Mouse (Mus musculus): ENCODE measurements around the gene Chst11. TPM values are rescaled to one million over a fixed set of nuclear protein-coding genes. Genes with fewer than 3 reads are reported as not detected.

Chst11 gene
- polyA plus RNA-seq, 1 experiment from 2014 or later = 2.5 TPM

DNA sequence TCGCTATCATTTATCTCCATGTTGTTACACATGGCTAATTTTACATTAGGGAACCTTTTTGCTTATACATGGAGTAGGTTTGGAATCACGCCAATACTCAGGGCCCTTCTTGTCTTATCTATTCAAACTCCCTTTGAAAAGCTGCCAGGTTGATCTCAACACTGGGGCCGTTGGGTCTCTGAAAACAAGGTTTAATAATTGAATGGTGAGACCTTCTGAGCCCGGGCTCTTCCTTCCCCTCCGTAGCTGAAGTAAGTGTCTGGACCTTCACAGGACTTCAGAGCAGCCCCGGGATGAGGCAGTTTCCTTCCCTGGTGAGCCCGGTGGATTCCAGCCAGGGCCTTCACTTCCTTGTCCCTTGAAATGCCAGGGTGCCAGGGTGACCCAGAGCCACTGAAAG is 5.6 kb downstream of the Chst11 start:
- H3K27ac ChIP-seq = no peak overlapping the region

DNA sequence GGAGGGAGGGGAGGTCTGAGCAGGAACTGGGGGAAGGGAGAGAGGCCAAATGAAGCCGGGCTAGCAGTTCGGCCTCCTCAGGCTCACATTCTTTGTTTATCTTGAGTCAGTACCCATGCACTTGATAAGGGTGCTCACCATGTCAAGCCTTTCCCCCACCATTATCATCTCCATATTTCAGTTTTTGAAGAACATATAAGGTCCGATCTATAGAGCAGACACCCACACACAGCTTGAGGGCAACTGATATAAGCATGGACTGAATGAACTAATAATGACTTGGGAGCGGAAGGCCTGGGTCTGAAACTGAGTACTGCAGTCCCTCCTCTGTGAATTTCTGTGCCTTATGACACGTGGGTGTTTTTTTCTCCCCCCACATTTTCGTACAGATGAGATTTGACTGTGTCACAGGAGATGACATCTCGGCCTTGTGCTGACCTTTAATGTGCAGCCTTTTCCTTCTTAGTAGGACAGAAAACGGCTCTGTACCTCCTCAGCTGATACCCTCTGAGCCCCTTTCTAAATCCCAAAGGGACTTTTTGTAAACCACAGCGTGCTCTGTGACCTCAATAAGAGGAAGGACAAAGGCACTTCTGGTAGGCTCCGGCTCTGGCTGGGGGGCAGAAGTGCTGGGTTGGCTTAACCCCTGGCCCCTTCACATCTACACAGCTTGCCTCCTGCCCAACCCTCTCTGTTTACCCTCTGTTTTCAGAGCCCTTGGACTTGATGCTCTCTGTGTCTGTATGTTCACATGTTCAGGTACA is 6.6 kb downstream of the Chst11 start:
- Histone ChIP-seq H3K27me3 (peaks cover 7% of the 10 kb centered on the region; the same call in 1 of the 2 replicates), H3K9me3 (no peaks in the 10 kb centered on the region), H3K36me3 (no peaks in the 10 kb centered on the region), H3K9ac (replicated peaks) (no peak overlapping the region), H3K4me2 (no peak overlapping the region), H3K4me1 (replicated peaks) (peaks cover 34% of the 10 kb centered on the region), H3K4me3 (replicated peaks) (no peak overlapping the region), H3K27ac (0 out of 2 replicates have a peak overlapping the region, but pooled peaks have one; percentile 7)
- ATAC-seq (ENCODE audit: insufficient number of reproducible peaks, insufficient read depth, low FRiP score, low TSS enrichment, low read depth) = no peak
- 56% methylated on average over 10 of the region's 10 CpGs for WGBS

More for the DNA sequence above, 5.6 kb downstream of the Chst11 start:
- Histone ChIP-seq H3K9ac (replicated peaks) (no peak overlapping the region), H3K4me1 (replicated peaks) (peaks cover 42% of the 10 kb centered on the region), H3K4me3 (replicated peaks) (no peak overlapping the region), H3K36me3 (no peaks in the 10 kb centered on the region), H3K27me3 (peaks cover 7% of the 10 kb centered on the region; the same call in 1 of the 2 replicates), H3K4me2 (no peak overlapping the region), H3K9me3 (no peaks in the 10 kb centered on the region)
- 79% methylated on average over 7 of the region's 7 CpGs for WGBS
- ATAC-seq (ENCODE audit: insufficient number of reproducible peaks, insufficient read depth, low FRiP score, low TSS enrichment, low read depth) = no peak

DNA sequence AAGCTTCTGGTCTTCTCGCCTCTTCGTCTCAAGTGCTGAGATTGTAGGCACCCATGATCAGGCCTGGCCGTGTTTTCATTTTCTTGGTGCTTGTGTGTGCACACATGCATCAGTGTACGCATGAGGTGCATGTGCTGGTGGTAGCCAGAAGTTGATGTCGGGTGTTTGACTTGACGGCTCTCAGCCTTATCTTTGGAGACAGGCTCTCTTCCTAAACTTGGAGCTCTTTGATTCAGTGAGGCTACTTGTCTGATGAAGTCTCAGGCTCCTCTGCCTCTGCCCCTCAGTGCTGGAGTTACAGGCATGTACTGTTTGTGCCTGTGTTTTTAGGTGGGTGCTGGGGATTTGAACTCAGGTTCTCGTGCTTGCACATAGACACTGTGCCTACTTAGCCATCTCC is 9.0 kb downstream of the Chst11 start:
- H3K4me3 ChIP-seq (replicated peaks) = no peak overlapping the region
- no peak for ATAC-seq (ENCODE audit: insufficient number of reproducible peaks, insufficient read depth, low FRiP score, low TSS enrichment, low read depth)
- H3K36me3 ChIP-seq = 0 out of 2 replicates have a peak, but pooled peaks cover 8% of the 10 kb centered on the region
- 93% methylated on average over 7 of the region's 7 CpGs for WGBS
- H3K4me2 ChIP-seq = no peak overlapping the region
- peaks cover 27% of the 10 kb centered on the region; the same call in 1 of the 2 replicates for H3K4me1 ChIP-seq (replicated peaks)
- no peaks in the 10 kb centered on the region for H3K27me3 ChIP-seq
- H3K27ac ChIP-seq = no peak overlapping the region
- no peak overlapping the region for H3K9ac ChIP-seq (replicated peaks)
- 0 out of 2 replicates have a peak, but pooled peaks cover 6% of the 10 kb centered on the region for H3K9me3 ChIP-seq

DNA sequence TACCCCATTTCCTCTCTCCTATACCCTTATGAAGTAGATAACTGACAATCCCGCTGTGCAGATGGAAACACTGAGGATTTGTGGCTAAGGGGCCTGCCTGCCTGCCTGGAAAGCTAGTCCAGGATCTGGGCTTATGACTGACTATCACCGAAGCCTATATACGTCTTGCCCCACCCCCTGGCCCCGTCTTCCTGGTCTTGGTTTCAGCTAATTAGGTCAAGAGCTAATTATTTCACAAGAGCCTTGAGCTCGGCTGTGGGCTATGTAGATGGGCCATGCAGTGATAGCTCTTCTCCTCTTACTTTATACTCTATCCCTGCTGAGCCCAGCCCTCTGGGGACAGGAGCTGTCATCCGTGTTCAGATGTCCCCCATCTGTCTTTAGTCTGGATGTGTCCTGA is 12.2 kb downstream of the Chst11 start:
- Histone ChIP-seq H3K4me3 (replicated peaks) (no peak overlapping the region), H3K36me3 (0 out of 2 replicates have a peak, but pooled peaks cover 8% of the 10 kb centered on the region), H3K4me2 (no peak overlapping the region), H3K4me1 (replicated peaks) (peaks cover 20% of the 10 kb centered on the region; the same call in 1 of the 2 replicates), H3K9me3 (0 out of 2 replicates have a peak, but pooled peaks cover 6% of the 10 kb centered on the region), H3K27ac (no peak overlapping the region), H3K27me3 (no peaks in the 10 kb centered on the region), H3K9ac (replicated peaks) (no peak overlapping the region)
- no peak for ATAC-seq (ENCODE audit: insufficient number of reproducible peaks, insufficient read depth, low FRiP score, low TSS enrichment, low read depth)
- 76% methylated on average over 6 of the region's 6 CpGs for WGBS

DNA sequence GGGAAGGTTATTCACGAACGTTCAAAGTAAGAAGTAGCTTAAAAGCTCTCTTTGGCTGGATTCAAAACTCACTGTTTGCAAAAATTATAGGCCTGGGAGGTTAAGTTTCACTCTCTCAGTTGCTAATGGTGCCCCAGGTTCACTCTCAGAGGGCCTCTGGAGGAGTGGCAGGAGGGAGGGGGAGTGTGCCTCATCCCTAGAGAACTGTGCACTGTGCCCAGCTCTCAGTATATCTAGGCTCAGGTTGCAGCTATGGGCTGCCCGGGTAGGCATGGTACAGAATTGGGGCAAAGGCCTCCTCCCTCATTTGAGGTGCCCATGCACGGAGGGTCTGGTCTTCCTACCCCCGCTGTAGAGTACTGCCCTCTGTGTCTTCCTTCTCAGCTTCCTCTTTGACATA is 14.9 kb downstream of the Chst11 start:
- WGBS = 74% methylated on average over 5 of the region's 5 CpGs
- H3K36me3 ChIP-seq = 0 out of 2 replicates have a peak, but pooled peaks cover 8% of the 10 kb centered on the region
- H3K9me3 ChIP-seq = 0 out of 2 replicates have a peak, but pooled peaks cover 6% of the 10 kb centered on the region
- H3K4me3 ChIP-seq (replicated peaks) = no peak overlapping the region
- H3K4me1 ChIP-seq (replicated peaks) = peaks cover 6% of the 10 kb centered on the region; the same call in 1 of the 2 replicates
- ATAC-seq (ENCODE audit: insufficient number of reproducible peaks, insufficient read depth, low FRiP score, low TSS enrichment, low read depth) = no peak
- H3K27ac ChIP-seq = no peak overlapping the region
- no peak overlapping the region; the same call in 1 of the 2 replicates for H3K9ac ChIP-seq (replicated peaks)
- H3K27me3 ChIP-seq = no peaks in the 10 kb centered on the region
- H3K4me2 ChIP-seq = no peak overlapping the region

DNA sequence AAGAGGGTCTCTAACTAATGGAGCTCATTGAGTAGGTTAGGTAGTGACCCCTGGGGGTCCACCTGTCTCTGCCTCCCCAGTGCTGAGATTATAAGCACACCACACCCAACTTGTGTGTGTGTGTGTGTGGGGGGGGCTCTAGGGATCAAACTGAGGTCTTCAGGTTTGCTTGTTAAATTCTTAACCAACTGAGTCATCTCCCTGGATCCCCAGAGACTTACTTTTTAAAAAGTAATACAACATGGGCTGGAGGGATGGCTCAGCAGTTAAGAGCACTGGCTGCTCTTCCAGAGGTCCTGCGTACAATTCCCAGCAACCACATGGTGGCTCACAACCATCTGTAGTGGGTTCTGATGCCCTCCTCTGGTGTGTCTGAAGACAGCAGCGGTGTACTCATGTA is 15.4 kb downstream of the Chst11 start:
- H3K4me3 ChIP-seq (replicated peaks) = no peak overlapping the region
- 95% methylated on average over 2 of the region's 2 CpGs for WGBS
- no peak overlapping the region for H3K27ac ChIP-seq
- H3K27me3 ChIP-seq = no peaks in the 10 kb centered on the region
- H3K36me3 ChIP-seq = peaks cover 10% of the 10 kb centered on the region; the same call in 1 of the 2 replicates
- H3K4me1 ChIP-seq (replicated peaks) = peaks cover 6% of the 10 kb centered on the region; the same call in 1 of the 2 replicates
- no peak overlapping the region for H3K9ac ChIP-seq (replicated peaks)
- ATAC-seq (ENCODE audit: insufficient number of reproducible peaks, insufficient read depth, low FRiP score, low TSS enrichment, low read depth) = no peak
- H3K4me2 ChIP-seq = no peak overlapping the region
- H3K9me3 ChIP-seq = 0 out of 2 replicates have a peak, but pooled peaks cover 6% of the 10 kb centered on the region

DNA sequence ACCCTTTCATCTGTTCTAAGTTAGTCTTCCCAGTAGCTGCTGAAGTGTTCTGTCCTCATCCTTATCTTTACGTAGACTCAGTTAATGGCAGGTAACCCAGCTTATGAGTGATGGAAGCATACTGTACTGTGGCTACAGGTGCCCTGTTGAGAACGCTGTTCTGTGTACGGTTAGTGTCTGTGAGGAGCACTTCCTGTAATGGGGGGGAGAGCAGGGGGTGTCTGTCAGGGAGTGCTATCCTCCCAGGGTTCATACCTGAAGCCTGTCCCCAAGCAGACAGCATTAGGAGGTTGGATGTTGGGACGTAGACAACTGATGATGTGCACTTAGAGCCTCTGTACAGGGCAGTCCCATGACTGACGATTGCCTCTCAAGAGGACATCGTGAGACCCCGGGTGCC is 18.6 kb downstream of the Chst11 start:
- Histone ChIP-seq H3K9me3 (peaks cover 10% of the 10 kb centered on the region), H3K4me3 (replicated peaks) (no peak overlapping the region), H3K36me3 (peaks cover 12% of the 10 kb centered on the region; the same call in 1 of the 2 replicates), H3K4me1 (replicated peaks) (peaks cover 6% of the 10 kb centered on the region; the same call in 1 of the 2 replicates), H3K27me3 (no peaks in the 10 kb centered on the region), H3K9ac (replicated peaks) (no peak overlapping the region), H3K27ac (no peak overlapping the region), H3K4me2 (no peak overlapping the region)
- ATAC-seq (ENCODE audit: insufficient number of reproducible peaks, insufficient read depth, low FRiP score, low TSS enrichment, low read depth) = no peak
- 94% methylated on average over 7 of the region's 7 CpGs for WGBS

DNA sequence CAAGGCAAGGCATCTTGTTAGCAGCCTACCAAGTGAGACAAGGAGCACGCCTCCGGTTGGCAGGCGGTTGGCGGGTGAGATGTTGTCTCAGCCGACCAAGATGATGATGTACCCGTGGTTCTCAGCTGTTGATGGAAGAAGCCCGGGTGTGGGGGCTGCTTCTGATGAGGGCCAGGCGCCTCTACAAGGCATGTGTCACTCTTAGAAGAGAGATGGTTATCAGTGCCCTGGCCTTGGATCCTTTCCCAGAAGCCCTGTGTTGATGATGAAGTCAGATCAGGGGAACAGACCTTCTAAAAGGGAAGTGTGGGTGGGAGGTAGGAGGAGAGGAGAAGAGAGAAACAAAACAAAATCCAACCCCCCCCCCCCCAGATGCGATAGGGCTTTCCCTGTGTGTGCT is 19.1 kb downstream of the Chst11 start:
- ATAC-seq (ENCODE audit: insufficient number of reproducible peaks, insufficient read depth, low FRiP score, low TSS enrichment, low read depth) = no peak
- Histone ChIP-seq H3K9me3 (peaks cover 10% of the 10 kb centered on the region), H3K4me2 (no peak overlapping the region), H3K27me3 (no peaks in the 10 kb centered on the region), H3K9ac (replicated peaks) (no peak overlapping the region), H3K4me1 (replicated peaks) (peaks cover 6% of the 10 kb centered on the region; the same call in 1 of the 2 replicates), H3K36me3 (peaks cover 12% of the 10 kb centered on the region; the same call in 1 of the 2 replicates), H3K4me3 (replicated peaks) (no peak overlapping the region), H3K27ac (no peak overlapping the region)
- WGBS = 77% methylated on average over 9 of the region's 9 CpGs

DNA sequence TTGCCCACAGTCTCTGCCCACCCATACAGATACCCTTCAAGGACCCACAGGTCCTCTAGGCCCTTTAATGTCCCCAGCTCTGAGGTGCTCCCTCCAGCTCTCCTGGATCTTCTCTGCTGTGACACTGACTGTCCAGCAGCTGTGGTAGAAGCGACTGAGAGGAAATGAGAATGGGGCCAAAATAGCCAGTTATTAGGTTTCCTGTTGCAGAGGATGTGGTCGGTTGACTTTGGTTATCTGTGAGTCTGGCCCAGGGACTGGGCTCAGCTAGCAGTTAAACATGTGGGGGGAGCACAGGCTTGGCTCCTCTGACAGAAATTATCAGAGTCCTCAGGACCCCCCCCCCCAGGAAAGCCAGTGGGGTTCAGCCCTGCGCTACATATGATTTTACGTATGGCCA is 19.7 kb downstream of the Chst11 start:
- ATAC-seq (ENCODE audit: insufficient number of reproducible peaks, insufficient read depth, low FRiP score, low TSS enrichment, low read depth) = no peak
- H3K4me2 ChIP-seq = no peak overlapping the region
- 84% methylated on average over 4 of the region's 4 CpGs for WGBS
- no peak overlapping the region for H3K27ac ChIP-seq
- no peak overlapping the region for H3K9ac ChIP-seq (replicated peaks)
- no peak overlapping the region for H3K4me3 ChIP-seq (replicated peaks)
- no peaks in the 10 kb centered on the region for H3K27me3 ChIP-seq
- peaks cover 12% of the 10 kb centered on the region; the same call in 1 of the 2 replicates for H3K36me3 ChIP-seq
- peaks cover 10% of the 10 kb centered on the region for H3K9me3 ChIP-seq
- H3K4me1 ChIP-seq (replicated peaks) = peaks cover 5% of the 10 kb centered on the region; the same call in 1 of the 2 replicates

DNA sequence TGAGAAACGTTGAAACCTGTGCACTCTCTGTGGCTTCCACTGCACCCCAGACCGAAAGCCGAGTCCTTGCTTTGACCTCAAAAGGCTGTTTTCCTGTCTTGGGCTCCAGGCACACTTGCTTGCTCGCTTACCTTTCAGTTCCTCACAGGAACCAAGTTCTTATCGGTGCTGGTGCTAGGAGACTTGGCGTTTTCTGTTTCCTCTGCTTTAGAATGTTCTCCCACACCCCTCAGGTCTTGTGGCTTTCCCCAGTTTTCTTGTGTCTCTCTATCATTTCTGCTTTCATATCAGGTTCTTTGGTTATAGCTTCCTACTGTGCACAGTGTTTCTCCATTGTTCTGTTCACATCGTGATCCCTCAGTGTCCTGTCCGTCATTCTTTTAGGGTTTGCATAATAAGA is 21.0 kb downstream of the Chst11 start:
- no peak overlapping the region for H3K4me3 ChIP-seq (replicated peaks)
- 91% methylated on average over 8 of the region's 8 CpGs for WGBS

DNA sequence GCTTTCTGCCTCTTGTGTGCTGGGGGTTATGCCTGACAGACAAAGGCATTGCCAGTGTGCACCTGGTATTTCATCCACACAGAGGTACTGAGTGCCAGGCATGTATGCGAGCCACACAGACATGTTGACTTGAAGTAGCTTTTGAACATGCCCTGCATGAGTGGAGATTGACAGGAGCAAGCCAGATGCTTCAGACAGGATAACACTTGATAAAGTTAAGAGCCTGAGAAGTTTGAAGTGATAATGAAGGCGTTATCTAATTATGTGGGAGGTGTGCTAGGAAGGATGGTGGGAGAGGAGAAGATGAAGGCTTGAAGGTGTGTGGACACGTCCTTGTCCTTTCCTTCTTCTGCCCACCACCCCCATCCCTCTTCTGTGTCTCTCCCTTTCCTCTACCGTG is 28.7 kb downstream of the Chst11 start:
- Histone ChIP-seq H3K4me1 (replicated peaks) (peaks cover 17% of the 10 kb centered on the region), H3K36me3 (no peaks in the 10 kb centered on the region), H3K27me3 (peaks cover 3% of the 10 kb centered on the region; the same call in 1 of the 2 replicates), H3K4me3 (replicated peaks) (no peak overlapping the region), H3K4me2 (no peak overlapping the region), H3K9me3 (no peaks in the 10 kb centered on the region), H3K9ac (replicated peaks) (no peak overlapping the region), H3K27ac (no peak overlapping the region)
- no peak for ATAC-seq (ENCODE audit: insufficient number of reproducible peaks, insufficient read depth, low FRiP score, low TSS enrichment, low read depth)
- WGBS = 64% methylated on average over 4 of the region's 4 CpGs

More for the DNA sequence above, 21.0 kb downstream of the Chst11 start:
- Histone ChIP-seq H3K27ac (no peak overlapping the region), H3K9ac (replicated peaks) (no peak overlapping the region), H3K9me3 (peaks cover 10% of the 10 kb centered on the region), H3K27me3 (no peaks in the 10 kb centered on the region), H3K36me3 (peaks cover 12% of the 10 kb centered on the region; the same call in 1 of the 2 replicates), H3K4me2 (no peak overlapping the region), H3K4me1 (replicated peaks) (no peaks in the 10 kb centered on the region)
- no peak for ATAC-seq (ENCODE audit: insufficient number of reproducible peaks, insufficient read depth, low FRiP score, low TSS enrichment, low read depth)

All from limb, embryonic 12.5 days (tissue).